17 mouse cellular contexts compared by ENCODE assay signal in the genomic region with DNA sequence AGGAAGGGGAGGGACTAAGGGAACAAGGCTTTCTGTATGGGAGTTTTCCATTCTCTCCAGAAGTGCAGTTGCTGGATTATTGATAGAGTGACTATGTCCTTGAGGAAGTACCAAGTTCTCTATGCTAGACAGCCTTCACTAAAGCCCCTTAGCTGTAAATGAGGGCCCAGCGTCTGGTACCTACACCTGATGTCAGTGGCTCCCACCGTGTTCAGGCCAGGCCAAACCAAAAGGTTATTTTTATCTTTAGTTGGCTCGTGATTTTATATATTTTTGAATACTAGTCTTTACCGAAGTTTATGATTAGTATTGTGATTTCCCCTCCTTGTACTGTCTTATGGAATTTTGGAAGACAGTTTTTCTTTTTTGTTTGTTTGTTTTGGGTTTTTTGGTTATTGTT.
"Had no signal": no experiment of that assay in that cellular context is flagged by ENCODE, and none has a peak within 500 bp of the region (broad histone marks: within the 10 kb centered on the region; RNA-seq: fewer than 3 reads in every experiment).

No protein-coding gene starts in this region.

- DNase-seq: retina, postnatal 1 day; right cerebral cortex, adult 18-20 months; right cerebral cortex, postnatal 14 days; right cerebral cortex, postnatal 25 days; right cerebral cortex, postnatal 4 days; spleen, adult 18-20 months; thymus, adult 18-20 months; thymus, adult 2 months; thymus, postnatal 14 days; thymus, postnatal 25 days; thymus, postnatal 36 days; thymus, postnatal 4 days had no signal

- H3K9ac ChIP-seq: neural tube, embryonic 12.5 days; neural tube, embryonic 13.5 days; neural tube, embryonic 15.5 days; stomach, embryonic 15.5 days had no signal

- H3K9me3 ChIP-seq: neural tube, embryonic 12.5 days; neural tube, embryonic 13.5 days; neural tube, embryonic 15.5 days; stomach, embryonic 15.5 days had no signal

- H3K4me2 ChIP-seq: neural tube, embryonic 12.5 days; neural tube, embryonic 13.5 days; neural tube, embryonic 15.5 days; stomach, embryonic 15.5 days had no signal

- H3K27ac ChIP-seq: neural tube, embryonic 12.5 days; neural tube, embryonic 13.5 days; neural tube, embryonic 15.5 days; stomach, embryonic 15.5 days; stomach, postnatal 0 days had no signal

- H3K4me3 ChIP-seq: neural tube, embryonic 12.5 days; neural tube, embryonic 13.5 days; neural tube, embryonic 15.5 days; stomach, embryonic 15.5 days had no signal

- H3K27me3 ChIP-seq: neural tube, embryonic 12.5 days; neural tube, embryonic 13.5 days; neural tube, embryonic 15.5 days; stomach, embryonic 15.5 days had no signal

- H3K4me1 ChIP-seq: neural tube, embryonic 12.5 days; neural tube, embryonic 13.5 days; neural tube, embryonic 15.5 days; stomach, embryonic 15.5 days had no signal
